Mouse (Mus musculus) forebrain, embryonic 12.5 days (tissue): ENCODE data around the gene P2ry10b. TPM values are rescaled to one million over a fixed set of nuclear protein-coding genes. Genes with fewer than 3 reads are reported as not detected.

Experiments used
- ATAC-seq: fragments of 200-750 bp; cut with Nextera tagmentation; 2 replicates; pipeline ENCODE4 v1.8.0; 2017; ENCODE audit warnings: moderate TSS enrichment; ENCODE audit not compliant: low FRiP score
- H3K27ac ChIP-seq: fragments of 300-500 bp; sonication (generic); 2 replicates; pipeline ENCODE4 v1.5.1; 2016; ENCODE audit warnings: mild to moderate bottlenecking
- H3K27me3 ChIP-seq: fragments of 300-500 bp; sonication (generic); 2 replicates; pipeline ENCODE4 v1.6.1; 2016; ENCODE audit warnings: mild to moderate bottlenecking
- H3K36me3 ChIP-seq: fragments of 300-500 bp; sonication (generic); replicated peaks from 2 replicates; pipeline ENCODE4 v1.6.1; 2016; ENCODE audit warnings: mild to moderate bottlenecking
- H3K4me1 ChIP-seq: fragments of 300-500 bp; sonication (generic); 2 replicates; pipeline ENCODE4 v1.6.1; 2016
- H3K4me2 ChIP-seq: fragments of 300-500 bp; sonication (generic); 2 replicates; pipeline ENCODE4 v1.6.1; 2016; ENCODE audit warnings: mild to moderate bottlenecking, moderate library complexity
- H3K4me3 ChIP-seq: fragments of 300-500 bp; sonication (generic); replicated peaks from 2 replicates; pipeline ENCODE4 v1.5.1; 2016; ENCODE audit warnings: mild to moderate bottlenecking
- H3K9ac ChIP-seq: fragments of 300-500 bp; sonication (generic); 2 replicates; pipeline ENCODE4 v1.6.1; 2016; ENCODE audit warnings: mild to moderate bottlenecking
- H3K9me3 ChIP-seq: fragments of 300-500 bp; sonication (generic); 2 replicates; pipeline ENCODE4 v1.6.1; 2016
- WGBS: fragments of 180-500 bp; shearing (Covaris S2); methylation state at CpG from one replicate; pipeline ENCODE4 v1.1.7; 2016; 5-methylcytosine and 5-hydroxymethylcytosine counted together
- polyA plus RNA-seq: library from polyadenylated mRNA; unstranded; fragments of >200 nt; fragmentation: Nextera tagmentation; extraction: Ambion mirVana; gene quantifications from 2 replicates; pipeline ENCODE4 v1.2.1, GENCODE M21; 2016

P2ry10b gene
- polyA plus RNA-seq, 1 experiment from 2014 or later: 0.34 TPM

- Histone ChIP-seq H3K27me3 (no peaks in the 10 kb centered on the region), H3K27ac (no peak overlapping the region), H3K4me1 (no peaks in the 10 kb centered on the region), H3K9me3 (no peaks in the 10 kb centered on the region), H3K4me3 (no peak overlapping the region), H3K4me2 (no peak overlapping the region), H3K36me3 (no peaks in the 10 kb centered on the region), H3K9ac (no peak overlapping the region)
- no peak for ATAC-seq
- WGBS: 92% methylated on average over 2 of the region's 2 CpGs
Measured at GRCm38 (mm10) chrX:107217577-107218090, 68.9 kb downstream of the P2ry10b start.

Other genes starting within 250 kb of the P2ry10b start
- gene Lpar4, start 228.3 kb upstream of the P2ry10b start, polyA plus RNA-seq: 11.2 and 11.8 TPM in 2 replicates
- gene P2ry10, start 60.4 kb upstream of the P2ry10b start, polyA plus RNA-seq: 0.06 TPM in 1 of 2 replicates, not detected in the other
- not detected in 2 replicates for gene Gpr174, start 107.0 kb downstream of the P2ry10b start, polyA plus RNA-seq